Mouse (Mus musculus): ENCODE results near the gene Cdpf1.
"Not testable (repeated sequence)": the region's sequence is repeated elsewhere in the genome, so short reads cannot be mapped to it uniquely, and the experiment has no call there.

Gene Cdpf1

GRCm38 (mm10) chr15:85808031-85808430 lies 3.5 kb downstream of the Cdpf1 start:
- DNase-seq: no peak

- no peak for DNase-seq
Observed at GRCm38 (mm10) chr15:85807404-85807803, 4.1 kb downstream of the Cdpf1 start.

GRCm38 (mm10) chr15:85806886-85807285 lies 4.6 kb downstream of the Cdpf1 start:
- no peak for DNase-seq

- DNase-seq: no peak
Observed at GRCm38 (mm10) chr15:85802931-85803330, 8.6 kb downstream of the Cdpf1 start.

- no peak for DNase-seq
Observed at GRCm38 (mm10) chr15:85798676-85799075, 12.8 kb downstream of the Cdpf1 start.

GRCm38 (mm10) chr15:85795516-85795915 lies 16.0 kb downstream of the Cdpf1 start:
- no peak for DNase-seq

GRCm38 (mm10) chr15:85792819-85793218 lies 18.7 kb downstream of the Cdpf1 start:
- DNase-seq: no peak

- DNase-seq: no peak
Observed at GRCm38 (mm10) chr15:85791449-85791848, 20.0 kb downstream of the Cdpf1 start.

- no peak for DNase-seq
Observed at GRCm38 (mm10) chr15:85788633-85789032, 22.9 kb downstream of the Cdpf1 start.

- DNase-seq: no peak
Observed at GRCm38 (mm10) chr15:85788051-85788450, 23.4 kb downstream of the Cdpf1 start.

GRCm38 (mm10) chr15:85787482-85787881 lies 24.0 kb downstream of the Cdpf1 start:
- DNase-seq: no peak

- DNase-seq: no peak
Observed at GRCm38 (mm10) chr15:85786711-85787110, 24.8 kb downstream of the Cdpf1 start.

- DNase-seq: no peak
Observed at GRCm38 (mm10) chr15:85784341-85784740, 27.2 kb downstream of the Cdpf1 start.

- no peak for DNase-seq
Observed at GRCm38 (mm10) chr15:85783146-85783545, 28.4 kb downstream of the Cdpf1 start.

- DNase-seq: not testable (repeated sequence)
Observed at GRCm38 (mm10) chr15:85778891-85779290, 32.6 kb downstream of the Cdpf1 start.

GRCm38 (mm10) chr15:85776771-85777170 lies 34.7 kb downstream of the Cdpf1 start:
- DNase-seq: no peak

- no peak for DNase-seq
Observed at GRCm38 (mm10) chr15:85776241-85776640, 35.3 kb downstream of the Cdpf1 start.

GRCm38 (mm10) chr15:85775001-85775400 lies 36.5 kb downstream of the Cdpf1 start:
- DNase-seq: no peak

GRCm38 (mm10) chr15:85774419-85774818 lies 37.1 kb downstream of the Cdpf1 start:
- no peak for DNase-seq

GRCm38 (mm10) chr15:85772146-85772740 lies 39.3 kb downstream of the Cdpf1 start:
- DNase-seq: no peak

- no peak for DNase-seq
Observed at GRCm38 (mm10) chr15:85771306-85772121, 40.0 kb downstream of the Cdpf1 start.

GRCm38 (mm10) chr15:85768991-85769390 lies 42.5 kb downstream of the Cdpf1 start:
- DNase-seq: no peak

- DNase-seq: no peak
Observed at GRCm38 (mm10) chr15:85766677-85767076, 44.8 kb downstream of the Cdpf1 start.

GRCm38 (mm10) chr15:85765022-85765421 lies 46.5 kb downstream of the Cdpf1 start:
- no peak for DNase-seq

GRCm38 (mm10) chr15:85762761-85763160 lies 48.7 kb downstream of the Cdpf1 start:
- DNase-seq: no peak
